Mouse (Mus musculus): Measurements from ENCODE around the gene Trex1. TPM values are rescaled to one million over a fixed set of nuclear protein-coding genes. Genes with fewer than 3 reads are reported as not detected.
A peak's percentile ranks its signal among the peaks of the same experiment; 100 is the strongest.

The Trex1 gene
- polyA plus RNA-seq, 1 experiment from 2014 or later = 18.0 TPM

DNA sequence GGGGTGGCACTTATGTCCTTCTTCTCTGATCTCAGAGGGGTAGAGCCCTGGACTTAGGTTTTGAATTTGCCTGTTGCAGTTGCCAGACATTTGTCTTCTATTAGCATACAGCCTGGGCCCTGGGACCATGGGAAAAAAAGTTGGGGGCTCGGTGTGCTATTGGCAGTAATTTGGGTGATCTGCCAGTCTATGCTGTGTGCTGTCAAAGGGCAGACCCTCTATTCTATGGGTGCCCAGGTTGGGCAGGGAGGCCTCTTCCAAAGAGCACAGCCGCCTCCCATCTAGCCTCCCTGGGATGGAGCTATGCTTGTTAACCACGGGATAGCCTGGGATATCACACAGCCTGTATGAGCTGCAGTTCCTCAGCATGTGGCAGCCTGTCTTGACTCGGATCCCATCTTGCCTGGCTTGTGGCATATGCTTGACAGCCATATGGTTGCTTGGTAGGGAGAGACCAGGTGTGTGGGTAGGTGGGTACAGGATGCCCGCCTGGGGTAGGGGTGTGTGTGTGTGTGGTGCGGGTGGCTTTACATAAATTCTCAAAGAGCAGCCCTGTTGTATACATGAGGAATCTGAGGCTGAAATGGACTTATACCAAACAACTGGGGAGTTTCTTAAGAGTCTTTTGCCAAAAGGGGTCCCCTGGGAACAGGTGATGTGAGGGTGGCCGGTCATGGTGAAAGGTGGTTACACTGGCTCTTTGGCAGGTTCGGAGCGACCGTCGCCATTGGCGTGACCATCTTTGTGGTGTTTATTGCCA, 4.1 kb downstream of the Trex1 start:
- Histone ChIP-seq H3K36me3 (replicated peaks) (peaks cover 11% of the 10 kb centered on the region; the same call in 1 of the 2 replicates), H3K9me3 (no peaks in the 10 kb centered on the region), H3K4me2 (peak overlapping the region; percentile 43), H3K4me1 (peaks cover 25% of the 10 kb centered on the region), H3K27ac (peak overlapping the region; percentile 64; the same call in 1 of the 2 replicates), H3K4me3 (peak overlapping the region; percentile 35), H3K9ac (0 out of 2 replicates have a peak overlapping the region, but pooled peaks have one; percentile 38), H3K27me3 (replicated peaks) (no peaks in the 10 kb centered on the region)
- 91% methylated on average over 12 of the region's 12 CpGs for WGBS
- no peak for ATAC-seq (replicated peaks)

GRCm38 (mm10) chr9:109054712-109055111, 4.8 kb downstream of the Trex1 start:
- WGBS = 7% methylated on average over 7 of the region's 7 CpGs
- Histone ChIP-seq H3K4me2 (peak overlapping the region; percentile 43), H3K27ac (peak overlapping the region; percentile 64), H3K36me3 (replicated peaks) (peaks cover 11% of the 10 kb centered on the region; the same call in 1 of the 2 replicates), H3K4me1 (peaks cover 23% of the 10 kb centered on the region), H3K9me3 (no peaks in the 10 kb centered on the region), H3K4me3 (peak overlapping the region; percentile 35), H3K9ac (peak overlapping the region; percentile 38; the same call in 1 of the 2 replicates), H3K27me3 (replicated peaks) (no peaks in the 10 kb centered on the region)
- ATAC-seq (replicated peaks) = peak; percentile 80

DNA sequence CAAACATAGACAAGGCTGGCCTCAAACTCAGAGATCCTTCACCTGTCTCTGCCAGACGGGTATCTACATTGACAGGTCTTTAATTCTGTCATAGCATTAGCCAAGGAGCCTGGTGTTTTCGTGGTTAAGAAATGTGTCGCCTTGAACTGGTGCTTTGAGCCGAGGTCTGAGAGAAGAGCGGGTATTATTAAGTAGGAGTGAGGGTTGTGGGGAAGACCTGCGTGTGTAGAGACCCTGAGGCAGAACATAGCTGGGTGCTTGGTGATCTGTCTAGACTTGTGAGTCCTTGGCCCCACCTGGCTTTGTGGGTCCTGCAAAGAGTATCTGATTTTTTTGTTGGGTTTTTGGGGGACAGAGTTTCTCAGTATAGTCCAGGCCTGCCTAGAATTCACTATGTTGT, 5.7 kb downstream of the Trex1 start:
- H3K4me2 ChIP-seq = no peak overlapping the region

DNA sequence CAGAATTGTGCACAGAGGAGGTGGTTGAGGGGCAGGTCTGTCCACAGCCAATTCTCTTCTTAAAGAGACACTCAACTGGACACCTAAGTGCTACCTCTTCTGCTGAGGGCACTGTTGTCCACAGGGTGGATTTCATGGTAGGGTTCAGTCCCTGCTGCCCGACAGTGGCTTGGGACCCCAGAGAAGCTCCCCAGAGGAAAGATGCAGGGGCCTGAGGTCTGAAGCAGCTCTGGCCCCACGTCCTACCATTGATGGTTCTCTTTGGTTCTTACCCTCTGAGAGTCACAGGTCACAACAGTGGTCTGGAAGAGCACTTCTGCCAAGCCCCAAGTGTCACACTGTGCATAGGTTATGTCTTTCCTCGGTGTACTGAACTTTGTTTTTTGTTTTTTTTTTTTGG, 6.2 kb downstream of the Trex1 start:
- Histone ChIP-seq H3K27ac (no peak overlapping the region), H3K4me2 (no peak overlapping the region), H3K9ac (no peak overlapping the region), H3K27me3 (replicated peaks) (no peaks in the 10 kb centered on the region), H3K36me3 (replicated peaks) (peaks cover 10% of the 10 kb centered on the region; the same call in 1 of the 2 replicates), H3K4me1 (peaks cover 11% of the 10 kb centered on the region), H3K4me3 (no peak overlapping the region), H3K9me3 (no peaks in the 10 kb centered on the region)
- no peak for ATAC-seq (replicated peaks)
- WGBS = 77% methylated on average over 3 of the region's 3 CpGs

More for the DNA sequence above, 5.7 kb downstream of the Trex1 start:
- ATAC-seq (replicated peaks) = no peak
- no peak overlapping the region for H3K9ac ChIP-seq
- H3K27me3 ChIP-seq (replicated peaks) = no peaks in the 10 kb centered on the region
- H3K4me1 ChIP-seq = peaks cover 16% of the 10 kb centered on the region
- 81% methylated on average over 6 of the region's 6 CpGs for WGBS
- H3K36me3 ChIP-seq (replicated peaks) = peaks cover 11% of the 10 kb centered on the region; the same call in 1 of the 2 replicates
- no peak overlapping the region for H3K27ac ChIP-seq
- no peaks in the 10 kb centered on the region for H3K9me3 ChIP-seq
- no peak overlapping the region for H3K4me3 ChIP-seq

GRCm38 (mm10) chr9:109052490-109053260, 6.9 kb downstream of the Trex1 start:
- H3K4me1 ChIP-seq = peaks cover 11% of the 10 kb centered on the region; the same call in 1 of the 2 replicates
- H3K4me2 ChIP-seq = no peak overlapping the region
- no peak overlapping the region for H3K9ac ChIP-seq
- no peaks in the 10 kb centered on the region for H3K27me3 ChIP-seq (replicated peaks)
- H3K36me3 ChIP-seq (replicated peaks) = peaks cover 3% of the 10 kb centered on the region; the same call in 1 of the 2 replicates
- no peak for ATAC-seq (replicated peaks)
- 87% methylated on average over 9 of the region's 9 CpGs for WGBS
- H3K9me3 ChIP-seq = no peaks in the 10 kb centered on the region
- H3K4me3 ChIP-seq = no peak overlapping the region
- no peak overlapping the region for H3K27ac ChIP-seq

DNA sequence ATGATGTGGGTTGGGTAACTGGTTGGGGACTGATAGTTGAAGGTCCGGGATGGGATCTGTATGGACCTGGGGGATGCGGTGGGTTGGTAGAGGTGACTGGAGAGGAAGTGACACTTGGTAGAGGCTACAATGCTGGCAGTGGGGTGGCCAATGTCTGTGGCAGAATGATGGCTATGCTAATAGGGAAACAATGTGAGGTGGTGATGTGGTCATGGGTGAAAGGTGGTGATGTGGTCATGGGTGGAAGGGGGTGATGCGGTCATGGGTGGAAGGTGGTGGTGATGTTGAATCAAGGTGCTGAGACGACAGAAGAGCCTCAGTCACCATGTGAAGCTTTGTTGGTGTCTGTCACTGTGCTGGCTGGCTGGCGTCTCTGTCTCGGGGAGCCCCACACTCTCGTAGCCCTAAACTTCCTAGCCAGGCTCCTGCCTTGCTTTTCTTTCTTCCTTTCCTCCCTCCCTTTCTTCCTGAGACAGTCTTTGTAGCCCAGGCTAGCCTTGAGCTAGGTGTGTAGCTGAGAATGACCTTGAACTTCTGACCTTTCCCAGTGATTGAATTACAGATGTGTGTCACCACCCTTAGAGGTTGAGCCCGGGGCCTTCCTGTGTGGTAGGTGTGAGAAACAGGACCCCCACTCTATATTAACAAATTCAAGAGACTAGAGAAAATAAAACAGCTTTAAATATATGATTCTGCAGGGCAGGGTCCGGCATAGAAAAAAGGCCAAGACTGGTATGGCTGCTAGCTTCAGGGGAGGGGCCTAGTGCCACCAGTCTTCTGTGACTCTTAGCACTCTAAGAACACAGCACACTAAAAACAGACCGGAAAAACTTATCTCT, 7.7 kb downstream of the Trex1 start:
- 90% methylated on average over 10 of the region's 10 CpGs for WGBS

DNA sequence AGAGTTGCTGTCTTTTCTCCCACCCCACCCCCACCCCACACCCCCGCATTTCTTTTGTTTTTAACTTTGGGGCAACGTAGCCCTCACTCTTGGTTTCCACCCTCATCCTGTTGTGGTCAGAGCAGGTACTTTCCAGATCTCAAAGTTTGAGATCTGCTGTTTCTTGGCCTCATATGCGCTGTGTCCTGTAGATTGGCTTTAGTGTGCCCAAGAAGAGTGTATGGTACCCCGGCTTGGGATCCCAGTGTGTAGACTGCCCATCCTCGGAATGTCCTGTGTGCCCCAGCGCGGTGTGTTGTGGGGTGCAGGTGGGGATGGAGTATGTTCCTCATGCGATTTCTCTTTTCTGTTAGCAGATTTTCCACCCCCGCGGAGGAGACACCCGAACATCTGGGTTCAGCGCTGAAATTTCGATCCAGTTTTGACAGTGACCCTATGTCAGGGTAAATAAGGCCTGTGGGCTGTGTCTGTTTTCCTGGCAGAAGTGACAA, 8.5 kb downstream of the Trex1 start:
- ATAC-seq (replicated peaks) = no peak
- Histone ChIP-seq H3K4me2 (no peak overlapping the region), H3K4me1 (peaks cover 11% of the 10 kb centered on the region; the same call in 1 of the 2 replicates), H3K27me3 (replicated peaks) (no peaks in the 10 kb centered on the region), H3K9ac (no peak overlapping the region), H3K27ac (no peak overlapping the region), H3K36me3 (replicated peaks) (no peaks in the 10 kb centered on the region), H3K4me3 (no peak overlapping the region), H3K9me3 (no peaks in the 10 kb centered on the region)
- WGBS = 91% methylated on average over 13 of the region's 13 CpGs

More for the DNA sequence above, 7.7 kb downstream of the Trex1 start:
- no peak overlapping the region for H3K27ac ChIP-seq
- no peak for ATAC-seq (replicated peaks)
- no peaks in the 10 kb centered on the region for H3K36me3 ChIP-seq (replicated peaks)
- H3K4me1 ChIP-seq = peaks cover 11% of the 10 kb centered on the region; the same call in 1 of the 2 replicates
- no peaks in the 10 kb centered on the region for H3K27me3 ChIP-seq (replicated peaks)
- no peaks in the 10 kb centered on the region for H3K9me3 ChIP-seq
- no peak overlapping the region for H3K9ac ChIP-seq
- no peak overlapping the region for H3K4me3 ChIP-seq
- H3K4me2 ChIP-seq = no peak overlapping the region

- Histone ChIP-seq H3K36me3 (replicated peaks) (no peaks in the 10 kb centered on the region), H3K9me3 (no peaks in the 10 kb centered on the region), H3K4me3 (no peak overlapping the region), H3K9ac (no peak overlapping the region), H3K4me2 (no peak overlapping the region), H3K4me1 (peaks cover 10% of the 10 kb centered on the region; the same call in 1 of the 2 replicates), H3K27me3 (replicated peaks) (no peaks in the 10 kb centered on the region), H3K27ac (no peak overlapping the region)
- 85% methylated on average over 3 of the region's 3 CpGs for WGBS
- no peak for ATAC-seq (replicated peaks)
These were observed 8.9 kb downstream of the Trex1 start for GRCm38 (mm10) chr9:109050674-109050997.

DNA sequence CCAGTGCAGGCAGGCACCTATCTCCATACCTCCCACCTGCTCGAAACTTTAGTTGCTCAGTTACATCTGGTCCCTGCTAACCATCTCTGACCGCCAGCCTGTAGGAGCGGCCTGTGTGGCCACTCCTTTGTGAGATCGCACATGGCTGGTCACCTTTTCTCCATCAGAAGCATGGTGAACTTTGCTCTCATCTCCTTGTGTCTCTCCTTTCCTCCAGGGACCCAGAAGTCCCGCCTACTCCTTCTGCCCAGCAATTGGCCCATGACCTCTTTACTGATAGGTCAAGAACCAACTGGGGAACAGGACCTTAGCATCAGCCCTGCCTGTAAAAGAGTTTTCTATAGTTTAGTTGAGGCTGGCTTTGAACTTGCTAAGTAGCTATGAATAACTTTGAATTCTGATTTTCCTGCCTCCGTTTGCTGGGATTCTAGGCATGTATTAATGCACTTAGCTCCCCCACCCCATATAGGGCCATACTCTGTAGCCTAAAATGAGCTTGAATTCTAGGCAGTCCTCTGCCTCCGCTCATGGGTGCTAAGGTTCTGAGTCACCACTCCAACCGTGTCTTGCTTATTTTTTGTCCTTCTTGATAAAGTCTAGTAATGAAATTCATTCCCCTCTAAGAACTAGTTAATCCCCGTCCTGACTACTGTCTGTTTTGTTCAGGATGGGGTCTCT, 9.4 kb downstream of the Trex1 start:
- Histone ChIP-seq H3K4me1 (peaks cover 5% of the 10 kb centered on the region; the same call in 1 of the 2 replicates), H3K27me3 (replicated peaks) (no peaks in the 10 kb centered on the region), H3K4me2 (no peak overlapping the region), H3K9me3 (no peaks in the 10 kb centered on the region), H3K36me3 (replicated peaks) (no peaks in the 10 kb centered on the region), H3K4me3 (no peak overlapping the region), H3K27ac (no peak overlapping the region), H3K9ac (no peak overlapping the region)
- no peak for ATAC-seq (replicated peaks)
- WGBS = 81% methylated on average over 9 of the region's 9 CpGs

DNA sequence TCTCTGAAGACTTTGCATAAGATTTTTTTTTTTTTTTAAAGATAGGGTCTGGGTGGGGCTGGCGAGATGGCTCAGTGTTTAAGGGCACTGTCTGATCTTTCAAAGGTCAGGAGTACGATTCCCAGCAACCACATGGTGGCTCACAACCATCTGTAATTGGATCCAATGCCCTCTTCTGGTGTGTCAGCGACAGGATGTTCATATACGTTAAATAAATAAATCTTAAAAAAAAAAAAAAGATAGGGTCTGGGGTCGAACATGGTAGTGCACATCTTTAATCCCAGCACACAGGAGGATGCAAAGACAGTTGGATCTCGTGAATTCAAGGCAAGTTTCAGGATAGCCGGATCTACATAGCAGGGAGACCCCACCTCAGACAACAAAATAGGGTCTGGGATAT, 10.2 kb downstream of the Trex1 start:
- ATAC-seq (replicated peaks) = no peak
- Histone ChIP-seq H3K9ac (no peak overlapping the region), H3K4me3 (no peak overlapping the region), H3K4me1 (peaks cover under 1% of the 10 kb centered on the region; the same call in 1 of the 2 replicates), H3K36me3 (replicated peaks) (no peaks in the 10 kb centered on the region), H3K27me3 (replicated peaks) (no peaks in the 10 kb centered on the region), H3K9me3 (no peaks in the 10 kb centered on the region), H3K27ac (no peak overlapping the region), H3K4me2 (no peak overlapping the region)
- 83% methylated on average over 7 of the region's 7 CpGs for WGBS

GRCm38 (mm10) chr9:109046306-109046705, 13.2 kb downstream of the Trex1 start:
- no peaks in the 10 kb centered on the region for H3K36me3 ChIP-seq (replicated peaks)
- H3K9me3 ChIP-seq = no peaks in the 10 kb centered on the region
- WGBS = 29% methylated on average over 5 of the region's 5 CpGs
- ATAC-seq (replicated peaks) = no peak
- H3K9ac ChIP-seq = no peak overlapping the region
- H3K4me3 ChIP-seq = no peak overlapping the region
- H3K4me2 ChIP-seq = no peak overlapping the region
- no peak overlapping the region for H3K27ac ChIP-seq
- H3K4me1 ChIP-seq = no peaks in the 10 kb centered on the region
- H3K27me3 ChIP-seq (replicated peaks) = no peaks in the 10 kb centered on the region
